19 mouse cellular contexts compared by ENCODE assay signal in the genomic region with DNA sequence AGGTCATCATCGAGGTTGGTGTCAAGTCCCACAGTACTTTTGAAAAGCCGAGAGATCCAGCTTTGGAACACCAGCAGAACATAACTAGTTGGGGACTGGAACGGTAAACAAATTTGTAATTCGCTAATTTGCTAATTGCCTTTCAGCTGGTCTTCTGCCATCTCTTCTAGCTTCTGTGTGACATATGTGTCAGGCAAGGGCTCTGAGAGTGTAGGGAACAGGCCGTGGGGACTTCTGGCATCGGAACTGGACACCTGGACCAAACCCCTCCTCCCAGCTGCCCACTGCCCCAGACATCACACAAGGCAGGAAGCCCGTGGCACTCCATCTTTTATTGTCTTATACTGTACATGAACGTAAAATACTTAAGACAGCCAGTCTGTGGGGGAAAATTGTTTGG.
"Had no signal": no experiment of that assay in that cellular context is flagged by ENCODE, and none has a peak within 500 bp of the region (broad histone marks: within the 10 kb centered on the region; RNA-seq: fewer than 3 reads in every experiment).

No protein-coding gene starts in this region.

- H3K4me3 ChIP-seq: midbrain, embryonic 10.5 days; midbrain, embryonic 12.5 days; myocyte; neural tube, embryonic 13.5 days; neural tube, embryonic 15.5 days had no signal

- DNase-seq: lung, adult 18-20 months; lung, embryonic 14.5 days; lung, postnatal 10 days; lung, postnatal 4 days; midbrain, embryonic 14.5 days; retina, postnatal 1 day; right cerebral cortex, adult 18-20 months; right cerebral cortex, postnatal 25 days; right cerebral cortex, postnatal 4 days; spleen, adult 18-20 months; thymus, adult 18-20 months; thymus, postnatal 14 days; thymus, postnatal 36 days had no signal

- H3K36me3 ChIP-seq: midbrain, embryonic 10.5 days; midbrain, embryonic 12.5 days; neural tube, embryonic 13.5 days; neural tube, embryonic 15.5 days had no signal

- H3K4me2 ChIP-seq: lung, embryonic 14.5 days; midbrain, embryonic 12.5 days; neural tube, embryonic 13.5 days; neural tube, embryonic 15.5 days had no signal

- ATAC-seq: midbrain, embryonic 16.5 days had no signal

- H3K27ac ChIP-seq: midbrain, embryonic 10.5 days; midbrain, embryonic 12.5 days; neural tube, embryonic 13.5 days; neural tube, embryonic 15.5 days had no signal

- H3K9me3 ChIP-seq: midbrain, embryonic 10.5 days; midbrain, embryonic 12.5 days; neural tube, embryonic 13.5 days; neural tube, embryonic 15.5 days had no signal

- H3K9ac ChIP-seq: lung, embryonic 14.5 days; midbrain, embryonic 12.5 days; neural tube, embryonic 13.5 days; neural tube, embryonic 15.5 days had no signal
